Mouse (Mus musculus) neural tube, postnatal 0 days (tissue): Measurements from ENCODE around the gene Hsd17b10. TPM values are rescaled to one million over a fixed set of nuclear protein-coding genes. Genes with fewer than 3 reads are reported as not detected.

Experiments
- polyA plus RNA-seq: library from polyadenylated mRNA; unstranded; fragments of >200 nt; fragmentation: Nextera tagmentation; extraction: Ambion mirVana; gene quantifications from 2 replicates; pipeline ENCODE4 v1.2.1, GENCODE M21; 2015

The Hsd17b10 gene
- 116 and 118 TPM in 2 replicates for polyA plus RNA-seq

GRCm38 (mm10) chrX:152001737-152002710, at the start of gene Hsd17b10:
Gene Hsd17b10 (plus strand): TSS chrX:152001845.

GRCm38 (mm10) chrX:152016151-152017145, 14.8 kb downstream of the Hsd17b10 start, which contains the start of the genes Ribc1 and Smc1a:
Gene Ribc1 (minus strand): TSS chrX:152016295.
Gene Smc1a (plus strand): TSS chrX:152016428.

Other genes starting within 250 kb of the Hsd17b10 start
- gene Huwe1, start 201.0 kb upstream of the Hsd17b10 start, polyA plus RNA-seq = 39.5 and 45.6 TPM in 2 replicates
- 0.59 and 0.94 TPM in 2 replicates for gene Ribc1, start 14.4 kb downstream of the Hsd17b10 start, polyA plus RNA-seq
- gene Smc1a, start 14.6 kb downstream of the Hsd17b10 start, polyA plus RNA-seq = 43.4 and 45.8 TPM in 2 replicates
- 14.0 and 15.2 TPM in 2 replicates for gene Iqsec2, start 142.4 kb downstream of the Hsd17b10 start, polyA plus RNA-seq
- gene Kdm5c, start 231.2 kb downstream of the Hsd17b10 start, polyA plus RNA-seq = 12.3 and 12.9 TPM in 2 replicates